Mouse (Mus musculus) liver, embryonic 13.5 days (tissue): ENCODE measurements around the gene Kirrel. TPM values are rescaled to one million over a fixed set of nuclear protein-coding genes. Genes with fewer than 3 reads are reported as not detected.

Experiments
- polyA plus RNA-seq: library from polyadenylated mRNA; unstranded; fragments of >200 nt; fragmentation: Nextera tagmentation; extraction: Ambion mirVana; gene quantifications from 2 replicates; pipeline ENCODE4 v1.2.1, GENCODE M21; 2015

The Kirrel gene
- polyA plus RNA-seq, 1 experiment from 2014 or later = 1.2 TPM

Other genes with a start within 250 kb of the Kirrel start
- 6.3 and 7.9 TPM in 2 replicates for gene Cd1d1, start 175.3 kb downstream of the Kirrel start, polyA plus RNA-seq
- gene Fcrls, start 89.0 kb upstream of the Kirrel start, polyA plus RNA-seq = 1.5 and 1.7 TPM in 2 replicates
- 30.0 and 31.1 TPM in 2 replicates for gene Cd5l, start 183.1 kb upstream of the Kirrel start, polyA plus RNA-seq
- gene Fcrl1, start 201.6 kb upstream of the Kirrel start, polyA plus RNA-seq = 0.78 and 1.0 TPM in 2 replicates